Mouse (Mus musculus): ENCODE data around the gene Me1.

Gene Me1

GRCm38 (mm10) chr9:86708921-86709320, 13.2 kb upstream of the Me1 start:
- DNase-seq (ENCODE audit: low spot score) = no peak

GRCm38 (mm10) chr9:86707431-86707830, 11.7 kb upstream of the Me1 start:
- DNase-seq (ENCODE audit: low spot score) = no peak

GRCm38 (mm10) chr9:86701844-86702243, 6.1 kb upstream of the Me1 start:
- DNase-seq (ENCODE audit: low spot score) = no peak

- no peak for DNase-seq (ENCODE audit: low spot score)
Observed at GRCm38 (mm10) chr9:86701264-86701663, 5.5 kb upstream of the Me1 start.

GRCm38 (mm10) chr9:86695199-86695817, 445 bp downstream of the Me1 start:
- peak; percentile 20 for DNase-seq (ENCODE audit: low spot score)

GRCm38 (mm10) chr9:86694644-86695043, 1.1 kb downstream of the Me1 start:
- DNase-seq (ENCODE audit: low spot score) = no peak

- no peak for DNase-seq (ENCODE audit: low spot score)
Observed at GRCm38 (mm10) chr9:86693935-86694334, 1.8 kb downstream of the Me1 start.

GRCm38 (mm10) chr9:86692676-86693075, 3.1 kb downstream of the Me1 start:
- DNase-seq (ENCODE audit: low spot score) = no peak

GRCm38 (mm10) chr9:86692251-86692650, 3.5 kb downstream of the Me1 start:
- no peak for DNase-seq (ENCODE audit: low spot score)

- no peak for DNase-seq (ENCODE audit: low spot score)
Observed at GRCm38 (mm10) chr9:86691101-86691500, 4.7 kb downstream of the Me1 start.

GRCm38 (mm10) chr9:86683713-86684209, 12.0 kb downstream of the Me1 start:
- DNase-seq (ENCODE audit: low spot score) = no peak

GRCm38 (mm10) chr9:86682844-86683243, 12.9 kb downstream of the Me1 start:
- DNase-seq (ENCODE audit: low spot score) = no peak

GRCm38 (mm10) chr9:86682278-86682677, 13.5 kb downstream of the Me1 start:
- DNase-seq (ENCODE audit: low spot score) = no peak

- no peak for DNase-seq (ENCODE audit: low spot score)
Observed at GRCm38 (mm10) chr9:86680431-86680830, 15.3 kb downstream of the Me1 start.

- no peak for DNase-seq (ENCODE audit: low spot score)
Observed at GRCm38 (mm10) chr9:86679843-86680417, 15.8 kb downstream of the Me1 start.

GRCm38 (mm10) chr9:86676246-86676645, 19.5 kb downstream of the Me1 start:
- DNase-seq (ENCODE audit: low spot score) = no peak

GRCm38 (mm10) chr9:86675426-86675825, 20.3 kb downstream of the Me1 start:
- DNase-seq (ENCODE audit: low spot score) = no peak

GRCm38 (mm10) chr9:86672907-86673472, 22.8 kb downstream of the Me1 start:
- DNase-seq (ENCODE audit: low spot score) = no peak

- DNase-seq (ENCODE audit: low spot score) = no peak
Observed at GRCm38 (mm10) chr9:86668590-86669252, 27.0 kb downstream of the Me1 start.

- DNase-seq (ENCODE audit: low spot score) = no peak
Observed at GRCm38 (mm10) chr9:86667138-86667750, 28.5 kb downstream of the Me1 start.

- DNase-seq (ENCODE audit: low spot score) = no peak
Observed at GRCm38 (mm10) chr9:86661679-86662078, 34.1 kb downstream of the Me1 start.

- DNase-seq (ENCODE audit: low spot score) = no peak
Observed at GRCm38 (mm10) chr9:86661266-86661665, 34.5 kb downstream of the Me1 start.

GRCm38 (mm10) chr9:86660327-86660726, 35.4 kb downstream of the Me1 start:
- no peak for DNase-seq (ENCODE audit: low spot score)
